Mouse (Mus musculus): ENCODE data around the gene Trim54.

DNA sequence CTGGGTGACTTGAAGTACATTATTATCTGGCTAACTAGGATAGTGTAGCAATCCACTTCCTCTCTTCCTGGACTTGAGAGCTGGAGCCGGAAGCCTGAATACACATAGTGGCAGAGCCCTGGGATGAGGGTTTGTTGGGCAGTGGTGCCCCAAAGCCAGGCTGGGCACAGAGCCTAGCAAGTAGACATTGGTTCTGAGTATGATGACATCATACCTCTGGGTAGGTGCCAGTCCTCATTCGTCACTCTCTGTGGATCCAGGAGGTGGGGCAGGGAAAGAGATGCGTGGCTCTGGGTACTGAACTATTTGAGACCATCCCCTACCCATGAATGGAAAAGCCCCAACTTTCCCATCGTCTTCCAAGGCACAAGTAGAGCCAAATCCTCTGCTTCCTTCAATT is 33.3 kb downstream of the Trim54 start:
- TF ChIP-seq POLR2A (IDR thresholded peaks at IDR 0.05; ENCODE audit: borderline replicate concordance, low read depth, low read length) (no peak), CTCF (IDR thresholded peaks at IDR 0.05; ENCODE audit: low read depth, low read length) (no peak)
